Mouse (Mus musculus) adrenal gland, adult (tissue): ENCODE measurements at regions not wholly inside any gene's neighbourhood (a gene's known extent, or its start where the extent isn't known, plus 50 kb on each side); places are given as distances from the start of the nearest gene placed in this dataset.

Experiments used
- DNase-seq, 2 experiments: peaks; one replicate each; pipeline ENCODE4 v3.0.0; 2022 to 2023; ENCODE audit warnings: low spot score in 1 of 2; ENCODE audit not compliant: inconsistent age in 2 of 2

- no peak for DNase-seq
Observed at GRCm38 (mm10) chr16:23686783-23687182, 166.2 kb upstream of the Masp1 start.

- DNase-seq, result no peak
Observed at GRCm38 (mm10) chr16:23680434-23680833, 159.8 kb upstream of the Masp1 start.

GRCm38 (mm10) chr16:23672375-23672774 lies 151.8 kb upstream of the Masp1 start:
- no peak for DNase-seq

- DNase-seq, result no peak
Observed at GRCm38 (mm10) chr16:23670161-23670560, 149.5 kb upstream of the Masp1 start.

- no peak for DNase-seq
Observed at GRCm38 (mm10) chr16:23669651-23670050, 149.0 kb upstream of the Masp1 start.
